Mouse (Mus musculus) small intestine, adult 2 months (tissue): Measurements from ENCODE around the gene Apela.

Source experiments
- CTCF ChIP-seq: fragments of 200-500 bp; IDR thresholded peaks from 2 replicates; pipeline ENCODE4 v1.5.1; 2012; ENCODE audit warnings: low read depth, mild to moderate bottlenecking, control low read depth, inconsistent platforms, low read length, moderate library complexity, mixed read lengths; ENCODE audit not compliant: insufficient replicate concordance, insufficient read length; ENCODE audit errors: extremely low read depth
- POLR2A ChIP-seq: fragments of 200-500 bp; IDR thresholded peaks from 2 replicates; pipeline ENCODE4 v1.6.1; 2012; ENCODE audit warnings: low read depth, mild to moderate bottlenecking, control low read depth, inconsistent platforms, low read length, moderate library complexity

DNA sequence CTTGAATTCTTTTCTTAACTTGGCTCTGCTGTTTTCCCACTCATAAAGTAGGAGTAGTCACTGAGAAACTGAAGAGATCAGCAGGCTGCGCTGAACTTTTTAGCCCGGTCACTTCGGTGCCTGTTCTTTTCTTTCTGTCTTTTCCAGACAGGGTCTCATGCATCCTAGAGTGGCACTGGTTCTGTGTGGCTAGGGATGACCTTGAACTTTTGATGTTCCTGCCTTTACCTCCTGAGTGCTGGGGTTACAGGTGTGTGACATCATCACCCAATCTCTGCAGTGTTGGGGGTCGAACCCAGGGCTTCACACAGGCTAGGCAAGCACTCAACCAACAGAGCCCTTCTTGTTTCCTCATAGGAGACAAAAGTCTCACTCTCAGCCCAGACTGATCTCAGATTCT lies 19.6 kb upstream of the Apela start:
- no peak for TF ChIP-seq CTCF
- TF ChIP-seq POLR2A = no peak
